Mouse (Mus musculus) heart, adult 18-20 months (tissue): ENCODE results near the gene Gja10. TPM values are rescaled to one million over a fixed set of nuclear protein-coding genes. Genes with fewer than 3 reads are reported as not detected.

ENCODE experiments used
- DNase-seq, 2 experiments: peaks; one replicate each; pipeline ENCODE4 v3.0.0; 2021 to 2022; ENCODE audit warnings: mixed read lengths in 1 of 2
- long read RNA-seq, 2 experiments: library from polyadenylated mRNA; stranded (forward); transcript quantifications; one replicate each; pipeline ENCODE4 v2.0.0; 2021
- total RNA-seq, 2 experiments: library from RNA; stranded (reverse); gene quantifications; 2 replicates each; pipeline ENCODE4 v1.2.3; 2021

Gja10 gene
- total RNA-seq, result not detected
- long read RNA-seq, experiment 1, result 0 reads
- long read RNA-seq, experiment 2, result 0 reads

GRCm38 (mm10) chr4:32602660-32603059, at the start of gene Gja10:
Gene Gja10 (minus strand): TSS chr4:32602760.
- DNase-seq, result no peak

GRCm38 (mm10) chr4:32651669-32652068, 49.1 kb upstream of the Gja10 start:
- peak in 1 of 2 experiments; percentile 6 for DNase-seq

GRCm38 (mm10) chr4:32621637-32622036, 19.1 kb upstream of the Gja10 start:
- DNase-seq, result no peak

- DNase-seq, result peak; percentile 99 to 100
Observed at GRCm38 (mm10) chr4:32615034-32615881, 12.7 kb upstream of the Gja10 start, which contains the start of gene Casp8ap2. Gene Casp8ap2 (plus strand): TSS chr4:32615451.

- peak in 1 of 2 experiments; percentile 60 for DNase-seq
Observed at GRCm38 (mm10) chr4:32601135-32601534, 1.4 kb downstream of the Gja10 start.

- no peak for DNase-seq
Observed at GRCm38 (mm10) chr4:32588237-32588636, 14.3 kb downstream of the Gja10 start.

GRCm38 (mm10) chr4:32587543-32587942, 15.0 kb downstream of the Gja10 start:
- no peak for DNase-seq

GRCm38 (mm10) chr4:32586596-32586995, 16.0 kb downstream of the Gja10 start:
- peak; percentile 31 to 74 for DNase-seq

GRCm38 (mm10) chr4:32584181-32584580, 18.4 kb downstream of the Gja10 start:
- no peak for DNase-seq

- no peak for DNase-seq
Observed at GRCm38 (mm10) chr4:32579850-32580249, 22.7 kb downstream of the Gja10 start.

GRCm38 (mm10) chr4:32575165-32575564, 27.4 kb downstream of the Gja10 start:
- DNase-seq, result peak in 1 of 2 experiments; percentile 62

GRCm38 (mm10) chr4:32574604-32575003, 28.0 kb downstream of the Gja10 start:
- DNase-seq, result no peak

GRCm38 (mm10) chr4:32573586-32573985, 29.0 kb downstream of the Gja10 start:
- DNase-seq, result no peak

GRCm38 (mm10) chr4:32572118-32572517, 30.4 kb downstream of the Gja10 start:
- peak; percentile 60 to 63 for DNase-seq

GRCm38 (mm10) chr4:32571441-32571840, 31.1 kb downstream of the Gja10 start:
- DNase-seq, result no peak

GRCm38 (mm10) chr4:32570939-32571317, 31.6 kb downstream of the Gja10 start:
- DNase-seq, result no peak

GRCm38 (mm10) chr4:32569995-32570938, 32.3 kb downstream of the Gja10 start:
- DNase-seq, result peak; percentile 31 to 76

- DNase-seq, result no peak
Observed at GRCm38 (mm10) chr4:32569054-32569453, 33.5 kb downstream of the Gja10 start.

- peak in 1 of 2 experiments; percentile 56 for DNase-seq
Observed at GRCm38 (mm10) chr4:32564918-32565317, 37.6 kb downstream of the Gja10 start.

- peak in 1 of 2 experiments; percentile 36 for DNase-seq
Observed at GRCm38 (mm10) chr4:32564416-32564815, 38.1 kb downstream of the Gja10 start.

- no peak for DNase-seq
Observed at GRCm38 (mm10) chr4:32562319-32563115, 40.0 kb downstream of the Gja10 start.
